Mouse (Mus musculus) heart, embryonic 10.5 days (tissue): ENCODE results near the gene Olfr533. TPM values are rescaled to one million over a fixed set of nuclear protein-coding genes. Genes with fewer than 3 reads are reported as not detected.
"Not testable (repeated sequence)": the region's sequence is repeated elsewhere in the genome, so short reads cannot be mapped to it uniquely, and the experiment has no call there.

Experiments
- DNase-seq: peaks from one replicate; pipeline ENCODE4 v3.0.0-alpha.2; 2017; ENCODE audit warnings: low spot score
- H3K27ac ChIP-seq: fragments of 300-500 bp; sonication (generic); 2 replicates; pipeline ENCODE4 v1.5.1; 2016; ENCODE audit warnings: mild to moderate bottlenecking
- H3K27me3 ChIP-seq: fragments of 300-500 bp; sonication (generic); 2 replicates; pipeline ENCODE4 v1.6.1; 2016; ENCODE audit warnings: mild to moderate bottlenecking; ENCODE audit not compliant: poor library complexity, insufficient read depth, severe bottlenecking
- H3K36me3 ChIP-seq: fragments of 300-500 bp; sonication (generic); 2 replicates; pipeline ENCODE4 v1.6.1; 2016; ENCODE audit warnings: mild to moderate bottlenecking, moderate library complexity
- H3K4me1 ChIP-seq: fragments of 300-500 bp; sonication (generic); 2 replicates; pipeline ENCODE4 v1.6.1; 2016; ENCODE audit warnings: mild to moderate bottlenecking
- H3K4me3 ChIP-seq: fragments of 300-500 bp; sonication (generic); 2 replicates; pipeline ENCODE4 v1.5.1; 2016; ENCODE audit warnings: mild to moderate bottlenecking, moderate library complexity
- H3K9me3 ChIP-seq: fragments of 300-500 bp; sonication (generic); 2 replicates; pipeline ENCODE4 v1.6.1; 2016; ENCODE audit warnings: mild to moderate bottlenecking, moderate library complexity
- WGBS: fragments of 180-500 bp; shearing (Covaris S2); methylation state at CpG from one replicate; pipeline ENCODE4 v1.1.7; 2016; 5-methylcytosine and 5-hydroxymethylcytosine counted together
- polyA plus RNA-seq: library from polyadenylated mRNA; unstranded; fragments of >200 nt; fragmentation: Nextera tagmentation; extraction: Ambion mirVana; gene quantifications from 2 replicates; pipeline ENCODE4 v1.2.1, GENCODE M21; 2016

Olfr533 gene
- not detected in 2 replicates for polyA plus RNA-seq

DNA sequence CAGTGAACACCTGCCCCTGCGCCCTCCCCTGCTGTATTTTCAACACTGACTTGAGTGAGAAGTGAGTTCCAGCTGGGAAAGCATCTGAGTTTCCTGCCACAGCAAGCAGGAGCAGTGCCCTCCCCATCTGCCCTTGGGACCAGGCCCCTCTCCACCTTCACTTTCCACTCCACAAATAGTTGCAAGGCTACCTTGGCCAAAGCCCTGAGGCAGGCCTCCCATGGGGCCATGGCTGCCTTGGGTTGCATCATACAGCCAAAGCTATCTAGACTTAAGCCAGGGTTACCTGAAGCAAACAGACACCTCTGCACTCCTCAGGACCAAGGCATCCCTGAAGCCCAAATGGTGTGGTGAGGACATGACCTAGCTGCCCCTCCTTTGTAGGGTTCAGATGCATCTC, at the start of gene Olfr533:
Olfr533 (plus strand) TSS at position 301 of the 400 bp plus-strand sequence.
- not testable (repeated sequence) for H3K27ac ChIP-seq, DNase-seq, H3K4me3 ChIP-seq, H3K36me3 ChIP-seq, H3K4me1 ChIP-seq, H3K9me3 ChIP-seq, H3K27me3 ChIP-seq
- 60% methylated on average over 1 of the region's 1 CpGs for WGBS

DNA sequence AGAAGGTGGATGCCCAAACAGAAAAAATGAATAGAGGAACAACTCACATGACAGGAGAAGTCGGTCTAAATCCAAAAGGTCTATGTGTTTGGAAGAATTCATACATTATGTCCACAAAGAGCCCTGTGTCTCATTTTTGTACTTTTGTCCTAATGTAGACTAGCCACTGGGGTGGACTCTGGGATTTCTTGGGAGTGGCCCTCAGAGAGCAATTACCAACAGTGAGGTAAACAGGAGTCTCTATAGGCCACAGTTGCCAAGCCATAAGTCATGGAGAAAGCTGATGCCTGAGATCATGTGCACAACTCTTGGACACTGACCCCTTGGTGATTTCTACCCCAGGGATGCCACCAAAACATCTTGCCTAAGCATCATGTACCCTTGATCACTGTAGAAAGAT, 41.6 kb upstream of the Olfr533 start, which contains the start of gene Olfr532:
Olfr532 (minus strand) TSS at position 101 of the 400 bp plus-strand sequence.
- Histone ChIP-seq H3K36me3 (no peaks in the 10 kb centered on the region), H3K27me3 (no peaks in the 10 kb centered on the region), H3K27ac (no peak within 1 kb of the TSS), H3K4me3 (no peak within 1 kb of the TSS), H3K9me3 (no peaks in the 10 kb centered on the region), H3K4me1 (no peaks in the 10 kb centered on the region)
- no peak for DNase-seq
- 77% methylated on average over 1 of the region's 1 CpGs for WGBS

DNA sequence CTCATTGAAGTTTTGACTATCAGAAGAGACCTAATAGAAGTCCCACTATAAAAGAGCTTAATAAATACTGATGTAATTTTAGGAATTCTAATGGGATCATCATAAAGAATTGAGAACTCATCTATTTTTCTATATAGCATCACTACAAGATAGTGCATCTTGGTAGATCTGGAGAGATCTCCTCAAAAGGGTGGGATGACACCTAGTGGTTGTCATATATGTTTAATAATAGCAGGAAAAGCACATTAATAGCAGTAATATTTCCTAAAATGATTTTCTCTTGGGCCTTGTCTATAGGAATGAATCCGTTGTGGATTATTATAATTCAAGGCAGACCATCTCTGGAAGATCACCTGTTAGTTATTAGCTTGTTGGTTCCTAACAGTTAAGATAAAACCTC, 20.0 kb upstream of the Olfr533 start:
- Histone ChIP-seq H3K36me3 (no peaks in the 10 kb centered on the region), H3K4me3 (no peak overlapping the region), H3K9me3 (no peaks in the 10 kb centered on the region), H3K27ac (no peak overlapping the region), H3K4me1 (no peaks in the 10 kb centered on the region), H3K27me3 (no peaks in the 10 kb centered on the region)
- WGBS, result 74% methylated on average over 1 of the region's 1 CpGs
- DNase-seq, result no peak

DNA sequence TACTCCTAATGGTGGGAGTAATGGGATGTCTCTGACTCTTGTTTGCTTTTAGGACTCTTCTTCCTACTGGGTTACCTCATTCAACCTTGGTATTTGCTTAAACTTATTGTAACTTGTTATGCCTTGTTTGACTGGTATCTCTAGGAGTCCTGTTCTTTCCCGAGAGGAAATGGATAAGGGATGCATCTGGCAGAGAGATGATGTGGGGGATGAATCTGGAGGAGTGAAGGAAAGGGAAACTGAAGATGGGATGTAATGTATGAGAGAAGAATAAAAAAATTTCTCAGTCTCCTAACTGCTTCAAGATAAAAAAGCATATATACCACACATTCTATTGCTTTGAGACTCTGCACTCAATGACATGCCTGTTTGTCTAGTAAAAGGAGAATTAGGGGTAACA, 14.7 kb downstream of the Olfr533 start:
- 58% methylated on average over 1 of the region's 1 CpGs for WGBS
- Histone ChIP-seq H3K27ac (no peak overlapping the region), H3K4me3 (no peak overlapping the region), H3K9me3 (peaks cover 6% of the 10 kb centered on the region; the same call in 1 of the 2 replicates), H3K36me3 (no peaks in the 10 kb centered on the region), H3K27me3 (no peaks in the 10 kb centered on the region), H3K4me1 (no peaks in the 10 kb centered on the region)
- no peak for DNase-seq

DNA sequence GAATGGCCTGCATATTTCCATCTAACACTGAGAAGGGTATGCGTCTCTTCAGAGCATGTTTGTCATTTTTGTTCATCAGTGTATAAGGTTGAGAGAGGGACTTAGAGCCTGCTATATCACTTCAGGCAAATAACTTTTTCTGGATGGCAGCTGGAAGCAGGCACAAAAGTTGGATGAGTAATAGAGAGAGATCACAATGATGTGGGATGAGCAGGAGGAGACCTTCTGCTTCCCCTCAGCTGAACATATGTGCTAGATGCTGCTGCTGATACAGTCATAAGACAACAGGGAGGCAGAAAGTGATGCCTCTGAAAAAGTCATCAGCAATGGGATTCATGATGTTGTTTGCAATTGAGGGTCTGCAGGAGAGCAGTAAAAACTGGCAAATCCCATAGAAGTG, 15.6 kb downstream of the Olfr533 start:
- WGBS, result 83% methylated on average over 1 of the region's 1 CpGs
- peaks cover 6% of the 10 kb centered on the region; the same call in 1 of the 2 replicates for H3K9me3 ChIP-seq
- H3K4me3 ChIP-seq, result no peak overlapping the region
- no peaks in the 10 kb centered on the region for H3K36me3 ChIP-seq
- no peak overlapping the region for H3K27ac ChIP-seq
- no peaks in the 10 kb centered on the region for H3K27me3 ChIP-seq
- H3K4me1 ChIP-seq, result no peaks in the 10 kb centered on the region
- DNase-seq, result no peak

DNA sequence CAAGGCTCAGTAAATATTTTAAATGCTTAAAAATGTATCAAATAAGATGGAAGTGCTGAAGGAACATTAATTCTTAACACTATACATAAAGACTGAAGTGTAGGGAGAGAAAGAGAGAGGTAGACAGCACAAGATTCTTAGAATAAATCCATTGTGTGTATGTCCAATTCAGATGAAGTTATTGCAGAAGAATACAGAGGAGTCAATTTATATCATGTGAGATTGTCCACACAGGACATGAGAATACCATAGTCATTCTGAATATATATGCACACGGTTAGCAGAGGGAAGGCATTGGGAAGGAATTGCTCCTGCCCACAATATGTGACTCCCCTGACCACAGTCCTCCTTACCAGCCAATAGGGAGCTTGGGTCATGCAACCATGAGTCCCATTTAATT, 20.7 kb downstream of the Olfr533 start, which contains the start of gene Olfr535:
Olfr535 (plus strand) TSS at position 301 of the 400 bp plus-strand sequence.
- WGBS, result 74% methylated on average over 1 of the region's 1 CpGs

DNA sequence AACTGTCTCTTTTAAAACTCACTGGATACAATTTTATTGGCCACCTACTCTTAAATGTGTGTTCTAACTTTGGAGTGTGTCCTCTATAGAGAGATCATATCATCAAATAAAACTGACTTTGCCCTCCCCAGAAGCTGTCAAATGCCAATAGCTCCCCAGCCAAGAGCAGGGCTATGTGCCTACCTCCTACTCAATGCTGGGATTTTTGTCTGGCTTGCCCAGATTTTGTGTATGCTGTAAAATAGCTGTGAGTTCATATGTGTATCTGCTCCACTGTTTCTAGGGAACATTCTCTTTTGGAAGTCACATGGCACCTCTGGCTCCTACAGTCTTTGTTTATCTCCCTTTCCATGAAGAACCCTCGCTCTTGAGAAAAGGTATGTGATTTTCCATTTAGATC, 25.8 kb downstream of the Olfr533 start:
- Histone ChIP-seq H3K27ac (no peak overlapping the region), H3K27me3 (no peaks in the 10 kb centered on the region), H3K4me1 (no peaks in the 10 kb centered on the region), H3K36me3 (no peaks in the 10 kb centered on the region), H3K4me3 (no peak overlapping the region), H3K9me3 (no peaks in the 10 kb centered on the region)
- no peak for DNase-seq
- 78% methylated on average over 1 of the region's 1 CpGs for WGBS

More for the DNA sequence above, 20.7 kb downstream of the Olfr533 start, which contains the start of gene Olfr535:
- Histone ChIP-seq H3K36me3 (no peaks in the 10 kb centered on the region), H3K27ac (no peak within 1 kb of the TSS), H3K27me3 (no peaks in the 10 kb centered on the region), H3K4me1 (no peaks in the 10 kb centered on the region), H3K4me3 (no peak within 1 kb of the TSS), H3K9me3 (no peaks in the 10 kb centered on the region)
- no peak for DNase-seq

DNA sequence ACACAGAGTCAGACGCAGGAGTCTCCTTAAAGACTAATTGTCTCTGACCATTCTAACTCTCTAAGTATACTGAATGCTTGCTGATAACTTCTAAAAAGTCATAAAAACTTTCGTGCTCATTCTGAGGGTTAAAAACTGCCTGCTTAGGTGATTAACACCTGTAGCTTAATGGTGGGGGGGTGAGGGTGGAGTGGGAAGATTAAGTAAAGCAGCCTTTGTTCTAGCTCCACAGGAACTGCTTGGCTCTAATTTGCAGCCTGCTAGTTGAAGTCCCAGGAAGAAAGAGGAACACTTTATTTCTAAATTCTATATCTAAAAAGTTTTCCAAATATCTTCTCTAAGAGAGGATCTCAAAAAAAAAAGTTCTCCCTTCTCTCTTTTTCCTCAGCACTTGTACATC, 31.1 kb downstream of the Olfr533 start:
- H3K36me3 ChIP-seq, result no peaks in the 10 kb centered on the region
- no peaks in the 10 kb centered on the region for H3K9me3 ChIP-seq
- no peak overlapping the region for H3K27ac ChIP-seq
- no peaks in the 10 kb centered on the region for H3K27me3 ChIP-seq
- no peak for DNase-seq
- H3K4me1 ChIP-seq, result no peaks in the 10 kb centered on the region
- H3K4me3 ChIP-seq, result no peak overlapping the region
- WGBS, result 37% methylated on average over 2 of the region's 2 CpGs

DNA sequence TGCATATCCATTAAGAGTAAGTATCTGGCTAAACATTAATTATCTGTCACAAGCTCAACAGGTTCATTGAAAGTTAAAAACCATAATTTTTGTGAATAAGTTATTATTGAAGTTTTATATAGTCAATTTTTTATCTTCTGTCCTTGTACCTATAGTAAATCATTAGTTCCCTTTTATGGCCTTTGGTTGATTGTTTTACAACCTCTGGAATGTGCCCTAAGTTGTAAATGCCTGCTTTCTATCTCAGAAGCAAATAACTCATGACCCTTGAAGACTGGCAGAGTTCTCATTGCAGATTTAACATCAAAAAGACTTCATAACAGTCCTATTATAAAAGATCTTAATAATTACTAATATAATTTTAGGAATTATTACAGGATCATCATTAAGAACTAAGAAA, 31.5 kb downstream of the Olfr533 start:
- Histone ChIP-seq H3K4me3 (no peak overlapping the region), H3K27ac (no peak overlapping the region), H3K9me3 (no peaks in the 10 kb centered on the region), H3K36me3 (no peaks in the 10 kb centered on the region), H3K4me1 (no peaks in the 10 kb centered on the region), H3K27me3 (no peaks in the 10 kb centered on the region)
- no peak for DNase-seq

DNA sequence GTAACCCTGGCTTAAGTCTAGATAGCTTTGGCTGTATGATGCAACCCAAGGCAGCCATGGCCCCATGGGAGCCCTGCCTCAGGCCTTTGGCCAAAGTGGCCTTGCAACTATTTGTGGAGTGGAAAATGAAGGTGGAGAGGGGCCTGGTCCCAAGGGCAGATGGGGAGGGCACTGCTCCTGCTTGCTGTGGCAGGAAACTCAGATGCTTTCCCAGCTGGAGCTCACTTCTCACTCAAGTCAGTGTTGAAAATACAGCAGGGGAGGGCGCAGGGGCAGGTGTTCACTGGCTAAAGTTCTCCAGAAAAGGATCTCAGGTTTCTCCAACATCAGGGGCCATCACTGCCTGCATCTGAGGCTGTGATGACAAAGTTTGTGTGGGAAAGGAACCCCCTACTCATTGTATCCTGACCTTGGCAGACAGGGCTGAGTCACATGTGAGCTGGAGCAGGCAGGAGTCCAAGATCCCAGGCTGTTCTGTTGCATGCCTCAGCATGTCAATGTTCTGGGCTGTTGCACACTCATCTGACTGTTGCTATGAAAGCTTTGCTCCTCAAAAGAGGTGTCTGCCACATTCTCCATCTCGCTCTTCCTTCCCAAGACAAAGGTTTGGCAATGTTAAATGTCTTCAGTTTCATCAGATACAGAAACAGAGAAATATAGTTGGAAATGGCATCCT, 44.3 kb downstream of the Olfr533 start, which contains the start of gene Olfr536:
Olfr536 (minus strand) TSS at position 51 of the 676 bp plus-strand sequence.
- not testable (repeated sequence) for H3K27ac ChIP-seq, H3K4me1 ChIP-seq, H3K9me3 ChIP-seq, H3K27me3 ChIP-seq, H3K4me3 ChIP-seq, DNase-seq, H3K36me3 ChIP-seq
- 83% methylated on average over 1 of the region's 2 CpGs for WGBS

Other genes with a start within 250 kb of the Olfr533 start
- gene Cd163l1, start 245.1 kb upstream of the Olfr533 start, polyA plus RNA-seq, result not detected in 2 replicates
- gene 5830411N06Rik, start 216.1 kb upstream of the Olfr533 start, polyA plus RNA-seq, result not detected in 2 replicates
- not detected in 2 replicates for gene Olfr525, start 142.5 kb upstream of the Olfr533 start, polyA plus RNA-seq
- not detected in 2 replicates for gene Olfr527, start 129.4 kb upstream of the Olfr533 start, polyA plus RNA-seq
- gene Olfr60, start 101.7 kb upstream of the Olfr533 start, polyA plus RNA-seq, result not detected in 2 replicates
- not detected in 2 replicates for gene Olfr530, start 87.0 kb upstream of the Olfr533 start, polyA plus RNA-seq
- not detected in 2 replicates for gene Olfr531, start 60.5 kb upstream of the Olfr533 start, polyA plus RNA-seq
- not detected in 2 replicates for gene Olfr532, start 41.7 kb upstream of the Olfr533 start, polyA plus RNA-seq
- not detected in 2 replicates for gene Olfr535, start 20.8 kb downstream of the Olfr533 start, polyA plus RNA-seq
- gene Olfr536, start 44.0 kb downstream of the Olfr533 start, polyA plus RNA-seq, result not detected in 2 replicates
- not detected in 2 replicates for gene Olfr538, start 104.5 kb downstream of the Olfr533 start, polyA plus RNA-seq
- not detected in 2 replicates for gene Olfr46, start 137.9 kb downstream of the Olfr533 start, polyA plus RNA-seq
- not detected in 2 replicates for gene Olfr61, start 165.6 kb downstream of the Olfr533 start, polyA plus RNA-seq
- gene Olfr53, start 183.1 kb downstream of the Olfr533 start, polyA plus RNA-seq, result not detected in 2 replicates
- not detected in 2 replicates for gene Olfr539, start 196.6 kb downstream of the Olfr533 start, polyA plus RNA-seq
- gene Olfr45, start 218.6 kb downstream of the Olfr533 start, polyA plus RNA-seq, result not detected in 2 replicates
- gene Olfr541, start 233.9 kb downstream of the Olfr533 start, polyA plus RNA-seq, result not detected in 2 replicates